Mouse (Mus musculus): ENCODE results near the gene Stpg3. TPM values are rescaled to one million over a fixed set of nuclear protein-coding genes. Genes with fewer than 3 reads are reported as not detected.

Stpg3 gene
- polyA plus RNA-seq, 2 experiments = not detected

- WGBS (ENCODE audit: insufficient replicate concordance) = 54% methylated on average over 4 of the region's 4 CpGs
- Histone ChIP-seq H3K9ac (replicated peaks) (no peak overlapping the region), H3K4me2 (ENCODE audit: low read depth) (no peak overlapping the region), H3K36me3 (replicated peaks; ENCODE audit: control insufficient read depth, insufficient read depth, low read depth) (no peaks in the 10 kb centered on the region), H3K9me3 (ENCODE audit: control insufficient read depth, low read length) (no peaks in the 10 kb centered on the region), H3K27ac (no peak overlapping the region), H3K4me1 (replicated peaks; ENCODE audit: control insufficient read depth in 2 of 2, insufficient read depth in 2 of 2, low read length in 1 of 2) (peaks cover 4 to 17% of the 10 kb centered on the region in 2 experiments), H3K4me3 (ENCODE audit: insufficient read depth in 1 of 2, low read depth in 2 of 2, low read length in 2 of 2) (no peak overlapping the region), H3K27me3 (ENCODE audit: control insufficient read depth, insufficient read depth, low read length) (peaks cover 16% of the 10 kb centered on the region)
- DNase-seq (ENCODE audit: low read depth in 3 of 3, low spot score in 3 of 3) = no peak
- no peak for TF ChIP-seq EP300 (IDR thresholded peaks at IDR 0.05; ENCODE audit: low read depth)
- TF ChIP-seq CTCF (IDR thresholded peaks at IDR 0.05; ENCODE audit: low read depth) = no peak
- ATAC-seq (ENCODE audit: insufficient read depth) = no peak
These were observed 23.1 kb upstream of the Stpg3 start for GRCm38 (mm10) chr2:25237522-25237921.

GRCm38 (mm10) chr2:25236614-25237013, 22.2 kb upstream of the Stpg3 start, which contains the start of gene Rnf224:
TSS of gene Rnf224 (minus strand) at chr2:25236787.
- Histone ChIP-seq H3K9me3 (ENCODE audit: control insufficient read depth, low read length) (no peaks in the 10 kb centered on the region), H3K27me3 (ENCODE audit: control insufficient read depth, insufficient read depth, low read length) (peaks cover 7% of the 10 kb centered on the region), H3K27ac (no peak within 1 kb of the TSS), H3K4me3 (ENCODE audit: insufficient read depth in 1 of 2, low read depth in 2 of 2, low read length in 2 of 2) (no peak within 1 kb of the TSS), H3K36me3 (replicated peaks; ENCODE audit: control insufficient read depth, insufficient read depth, low read depth) (no peaks in the 10 kb centered on the region), H3K4me1 (replicated peaks; ENCODE audit: control insufficient read depth in 2 of 2, insufficient read depth in 2 of 2, low read length in 1 of 2) (peaks cover 3 to 16% of the 10 kb centered on the region in 2 experiments), H3K4me2 (ENCODE audit: low read depth) (no peak within 1 kb of the TSS), H3K9ac (replicated peaks) (no peak within 1 kb of the TSS)
- TF ChIP-seq CTCF (IDR thresholded peaks at IDR 0.05; ENCODE audit: low read depth) (no peak), EP300 (IDR thresholded peaks at IDR 0.05; ENCODE audit: low read depth) (no peak)
- WGBS (ENCODE audit: insufficient replicate concordance) = 25% methylated on average over 8 of the region's 8 CpGs
- no peak for DNase-seq (ENCODE audit: low read depth in 3 of 3, low spot score in 3 of 3)
- ATAC-seq (ENCODE audit: insufficient read depth) = no peak

GRCm38 (mm10) chr2:25234551-25235220, 20.2 kb upstream of the Stpg3 start:
- H3K27me3 ChIP-seq (ENCODE audit: control insufficient read depth, insufficient read depth, low read length) = no peaks in the 10 kb centered on the region
- DNase-seq (ENCODE audit: low read depth in 3 of 3, low spot score in 3 of 3) (no peak), ATAC-seq (ENCODE audit: insufficient read depth) (no peak)
- H3K4me1 ChIP-seq (replicated peaks; ENCODE audit: control insufficient read depth in 2 of 2, insufficient read depth in 2 of 2, low read length in 1 of 2) = peaks cover 0 to 5% of the 10 kb centered on the region in 2 experiments; a peak in 1 of 4 replicates
- no peaks in the 10 kb centered on the region for H3K36me3 ChIP-seq (replicated peaks; ENCODE audit: control insufficient read depth, insufficient read depth, low read depth)
- H3K27ac ChIP-seq = no peak overlapping the region
- TF ChIP-seq EP300 (IDR thresholded peaks at IDR 0.05; ENCODE audit: low read depth) = no peak
- no peak for TF ChIP-seq CTCF (IDR thresholded peaks at IDR 0.05; ENCODE audit: low read depth)
- no peaks in the 10 kb centered on the region for H3K9me3 ChIP-seq (ENCODE audit: control insufficient read depth, low read length)
- H3K4me2 ChIP-seq (ENCODE audit: low read depth) = no peak overlapping the region
- no peak overlapping the region for H3K4me3 ChIP-seq (ENCODE audit: insufficient read depth in 1 of 2, low read depth in 2 of 2, low read length in 2 of 2)
- no peak overlapping the region for H3K9ac ChIP-seq (replicated peaks)
- 49% methylated on average over 5 of the region's 5 CpGs for WGBS (ENCODE audit: insufficient replicate concordance)

GRCm38 (mm10) chr2:25234050-25234449, 19.6 kb upstream of the Stpg3 start, which contains the start of gene Slc34a3:
TSS of gene Slc34a3 (minus strand) at chr2:25234364.
- H3K9ac ChIP-seq (replicated peaks) = no peak within 1 kb of the TSS; the same call in 1 of the 2 replicates
- ATAC-seq (ENCODE audit: insufficient read depth) (no peak), DNase-seq (ENCODE audit: low read depth in 3 of 3, low spot score in 3 of 3) (no peak)
- H3K4me2 ChIP-seq (ENCODE audit: low read depth) = no peak within 1 kb of the TSS
- H3K4me1 ChIP-seq (replicated peaks; ENCODE audit: control insufficient read depth in 2 of 2, insufficient read depth in 2 of 2, low read length in 1 of 2) = peaks cover 0 to 5% of the 10 kb centered on the region in 2 experiments; a peak in 1 of 4 replicates
- no peak for TF ChIP-seq EP300 (IDR thresholded peaks at IDR 0.05; ENCODE audit: low read depth)
- no peak for TF ChIP-seq CTCF (IDR thresholded peaks at IDR 0.05; ENCODE audit: low read depth)
- H3K9me3 ChIP-seq (ENCODE audit: control insufficient read depth, low read length) = no peaks in the 10 kb centered on the region
- no peak within 1 kb of the TSS for H3K4me3 ChIP-seq (ENCODE audit: insufficient read depth in 1 of 2, low read depth in 2 of 2, low read length in 2 of 2)
- no peaks in the 10 kb centered on the region for H3K27me3 ChIP-seq (ENCODE audit: control insufficient read depth, insufficient read depth, low read length)
- no peaks in the 10 kb centered on the region for H3K36me3 ChIP-seq (replicated peaks; ENCODE audit: control insufficient read depth, insufficient read depth, low read depth)
- H3K27ac ChIP-seq = no peak within 1 kb of the TSS
- 68% methylated on average over 3 of the region's 3 CpGs for WGBS (ENCODE audit: insufficient replicate concordance)

GRCm38 (mm10) chr2:25233421-25233820, 19.0 kb upstream of the Stpg3 start:
- Histone ChIP-seq H3K27ac (no peak overlapping the region), H3K36me3 (replicated peaks; ENCODE audit: control insufficient read depth, insufficient read depth, low read depth) (no peaks in the 10 kb centered on the region), H3K4me1 (replicated peaks; ENCODE audit: control insufficient read depth in 2 of 2, insufficient read depth in 2 of 2, low read length in 1 of 2) (peaks cover 0 to 6% of the 10 kb centered on the region in 2 experiments; a peak in 1 of 4 replicates), H3K9ac (replicated peaks) (no peak overlapping the region; the same call in 1 of the 2 replicates), H3K9me3 (ENCODE audit: control insufficient read depth, low read length) (no peaks in the 10 kb centered on the region), H3K4me2 (ENCODE audit: low read depth) (no peak overlapping the region), H3K27me3 (ENCODE audit: control insufficient read depth, insufficient read depth, low read length) (no peaks in the 10 kb centered on the region), H3K4me3 (ENCODE audit: insufficient read depth in 1 of 2, low read depth in 2 of 2, low read length in 2 of 2) (no peak overlapping the region)
- DNase-seq (ENCODE audit: low read depth in 3 of 3, low spot score in 3 of 3) (no peak), ATAC-seq (ENCODE audit: insufficient read depth) (no peak)
- 7% methylated on average over 4 of the region's 4 CpGs for WGBS (ENCODE audit: insufficient replicate concordance)
- TF ChIP-seq EP300 (IDR thresholded peaks at IDR 0.05; ENCODE audit: low read depth) (no peak), CTCF (IDR thresholded peaks at IDR 0.05; ENCODE audit: low read depth) (no peak)

Measured in liver, embryonic 14.5 days (tissue).